Mouse (Mus musculus): ENCODE data around the gene Itsn1. TPM values are rescaled to one million over a fixed set of nuclear protein-coding genes. Genes with fewer than 3 reads are reported as not detected.

Gene Itsn1
- polyA plus RNA-seq, 1 experiment, result 68.7 TPM

GRCm38 (mm10) chr16:91906672-91907071 lies 177.6 kb downstream of the Itsn1 start:
- 62% methylated on average over 5 of the region's 5 CpGs for WGBS
- peaks cover 34% of the 10 kb centered on the region for H3K4me1 ChIP-seq (ENCODE audit: control insufficient read depth, insufficient read depth, low read length)
- no peak for DNase-seq
- H3K27ac ChIP-seq (ENCODE audit: insufficient read depth, low read length), result no peak overlapping the region
- TF ChIP-seq CTCF (IDR thresholded peaks at IDR 0.05; ENCODE audit: borderline replicate concordance, insufficient read depth, low read depth, low read length), result no peak
- TF ChIP-seq POLR2A (IDR thresholded peaks at IDR 0.05; ENCODE audit: borderline replicate concordance, insufficient read depth, low read length), result no peak
- H3K27me3 ChIP-seq (ENCODE audit: control insufficient read depth, insufficient read depth, low read length), result no peaks in the 10 kb centered on the region
- no peak overlapping the region for H3K4me3 ChIP-seq (replicated peaks; ENCODE audit: insufficient read depth, low read depth, low read length)

- 15% methylated on average over 11 of the region's 11 CpGs for WGBS
- Histone ChIP-seq H3K27me3 (ENCODE audit: control insufficient read depth, insufficient read depth, low read length) (no peaks in the 10 kb centered on the region), H3K4me1 (ENCODE audit: control insufficient read depth, insufficient read depth, low read length) (peaks cover 34% of the 10 kb centered on the region), H3K4me3 (replicated peaks; ENCODE audit: insufficient read depth, low read depth, low read length) (no peak overlapping the region), H3K27ac (ENCODE audit: insufficient read depth, low read length) (no peak overlapping the region)
- peak in 1 of 2 experiments; percentile 52 for DNase-seq
- no peak for TF ChIP-seq CTCF (IDR thresholded peaks at IDR 0.05; ENCODE audit: borderline replicate concordance, insufficient read depth, low read depth, low read length)
- no peak for TF ChIP-seq POLR2A (IDR thresholded peaks at IDR 0.05; ENCODE audit: borderline replicate concordance, insufficient read depth, low read length)
Measured at GRCm38 (mm10) chr16:91907158-91907557, 178.1 kb downstream of the Itsn1 start.

- no peak overlapping the region for H3K27ac ChIP-seq (ENCODE audit: insufficient read depth, low read length)
- DNase-seq, result no peak
- H3K4me1 ChIP-seq (ENCODE audit: control insufficient read depth, insufficient read depth, low read length), result peaks cover 27% of the 10 kb centered on the region
- no peaks in the 10 kb centered on the region for H3K27me3 ChIP-seq (ENCODE audit: control insufficient read depth, insufficient read depth, low read length)
- H3K4me3 ChIP-seq (replicated peaks; ENCODE audit: insufficient read depth, low read depth, low read length), result no peak overlapping the region
- TF ChIP-seq POLR2A (IDR thresholded peaks at IDR 0.05; ENCODE audit: borderline replicate concordance, insufficient read depth, low read length) (no peak), CTCF (IDR thresholded peaks at IDR 0.05; ENCODE audit: borderline replicate concordance, insufficient read depth, low read depth, low read length) (no peak)
- WGBS, result 41% methylated on average over 15 of the region's 15 CpGs
Measured at GRCm38 (mm10) chr16:91909569-91910335, 180.7 kb downstream of the Itsn1 start.

GRCm38 (mm10) chr16:91917631-91918096 lies 188.6 kb downstream of the Itsn1 start:
- Histone ChIP-seq H3K4me1 (ENCODE audit: control insufficient read depth, insufficient read depth, low read length) (0 out of 2 replicates have a peak, but pooled peaks cover 4% of the 10 kb centered on the region), H3K27me3 (ENCODE audit: control insufficient read depth, insufficient read depth, low read length) (no peaks in the 10 kb centered on the region), H3K27ac (ENCODE audit: insufficient read depth, low read length) (peak overlapping the region; percentile 78), H3K4me3 (replicated peaks; ENCODE audit: insufficient read depth, low read depth, low read length) (peak overlapping the region; percentile 75)
- peak; percentile 88 to 91 for DNase-seq
- under 1% methylated on average over 17 of the region's 17 CpGs for WGBS
- TF ChIP-seq CTCF (IDR thresholded peaks at IDR 0.05; ENCODE audit: borderline replicate concordance, insufficient read depth, low read depth, low read length) (peak; percentile 92), POLR2A (IDR thresholded peaks at IDR 0.05; ENCODE audit: borderline replicate concordance, insufficient read depth, low read length) (peak; percentile 37; the same call in 1 of the 2 replicates)

GRCm38 (mm10) chr16:91918461-91918860 lies 189.4 kb downstream of the Itsn1 start:
- no peak for DNase-seq
- H3K4me3 ChIP-seq (replicated peaks; ENCODE audit: insufficient read depth, low read depth, low read length), result no peak overlapping the region
- H3K4me1 ChIP-seq (ENCODE audit: control insufficient read depth, insufficient read depth, low read length), result 0 out of 2 replicates have a peak, but pooled peaks cover 4% of the 10 kb centered on the region
- no peak overlapping the region for H3K27ac ChIP-seq (ENCODE audit: insufficient read depth, low read length)
- no peaks in the 10 kb centered on the region for H3K27me3 ChIP-seq (ENCODE audit: control insufficient read depth, insufficient read depth, low read length)
- TF ChIP-seq CTCF (IDR thresholded peaks at IDR 0.05; ENCODE audit: borderline replicate concordance, insufficient read depth, low read depth, low read length) (no peak), POLR2A (IDR thresholded peaks at IDR 0.05; ENCODE audit: borderline replicate concordance, insufficient read depth, low read length) (no peak)
- WGBS, result 47% methylated on average over 4 of the region's 4 CpGs

GRCm38 (mm10) chr16:91919056-91919455 lies 190.0 kb downstream of the Itsn1 start:
- no peaks in the 10 kb centered on the region for H3K27me3 ChIP-seq (ENCODE audit: control insufficient read depth, insufficient read depth, low read length)
- no peak for TF ChIP-seq CTCF (IDR thresholded peaks at IDR 0.05; ENCODE audit: borderline replicate concordance, insufficient read depth, low read depth, low read length)
- TF ChIP-seq POLR2A (IDR thresholded peaks at IDR 0.05; ENCODE audit: borderline replicate concordance, insufficient read depth, low read length), result no peak
- WGBS, result 62% methylated on average over 6 of the region's 6 CpGs

GRCm38 (mm10) chr16:91921340-91921739 lies 192.3 kb downstream of the Itsn1 start:
- 0 out of 2 replicates have a peak, but pooled peaks cover 4% of the 10 kb centered on the region for H3K4me1 ChIP-seq (ENCODE audit: control insufficient read depth, insufficient read depth, low read length)
- DNase-seq, result peak in 1 of 2 experiments; percentile 8
- H3K27ac ChIP-seq (ENCODE audit: insufficient read depth, low read length), result no peak overlapping the region
- 94% methylated on average over 11 of the region's 11 CpGs for WGBS
- no peaks in the 10 kb centered on the region for H3K27me3 ChIP-seq (ENCODE audit: control insufficient read depth, insufficient read depth, low read length)
- TF ChIP-seq POLR2A (IDR thresholded peaks at IDR 0.05; ENCODE audit: borderline replicate concordance, insufficient read depth, low read length) (no peak), CTCF (IDR thresholded peaks at IDR 0.05; ENCODE audit: borderline replicate concordance, insufficient read depth, low read depth, low read length) (no peak)
- no peak overlapping the region for H3K4me3 ChIP-seq (replicated peaks; ENCODE audit: insufficient read depth, low read depth, low read length)

More at GRCm38 (mm10) chr16:91919056-91919455, 190.0 kb downstream of the Itsn1 start:
- DNase-seq, result no peak
- H3K4me3 ChIP-seq (replicated peaks; ENCODE audit: insufficient read depth, low read depth, low read length), result no peak overlapping the region
- no peak overlapping the region for H3K27ac ChIP-seq (ENCODE audit: insufficient read depth, low read length)
- 0 out of 2 replicates have a peak, but pooled peaks cover 4% of the 10 kb centered on the region for H3K4me1 ChIP-seq (ENCODE audit: control insufficient read depth, insufficient read depth, low read length)

- Histone ChIP-seq H3K4me3 (replicated peaks; ENCODE audit: insufficient read depth, low read depth, low read length) (no peak overlapping the region), H3K27me3 (ENCODE audit: control insufficient read depth, insufficient read depth, low read length) (no peaks in the 10 kb centered on the region), H3K4me1 (ENCODE audit: control insufficient read depth, insufficient read depth, low read length) (0 out of 2 replicates have a peak, but pooled peaks cover 3% of the 10 kb centered on the region), H3K27ac (ENCODE audit: insufficient read depth, low read length) (no peak overlapping the region)
- WGBS, result 73% methylated on average over 8 of the region's 8 CpGs
- no peak for DNase-seq
- TF ChIP-seq CTCF (IDR thresholded peaks at IDR 0.05; ENCODE audit: borderline replicate concordance, insufficient read depth, low read depth, low read length) (no peak), POLR2A (IDR thresholded peaks at IDR 0.05; ENCODE audit: borderline replicate concordance, insufficient read depth, low read length) (peak; percentile 21; the same call in 1 of the 2 replicates)
Measured at GRCm38 (mm10) chr16:91922939-91923338, 193.9 kb downstream of the Itsn1 start.

Data from cerebellum, adult 2 months (tissue).